Mouse (Mus musculus) lung, adult 2 months (tissue): ENCODE measurements around the gene Aldh3b3.
A peak's percentile ranks its signal among the peaks of the same experiment; 100 is the strongest.

Experiments
- CTCF ChIP-seq: fragments of 200-500 bp; IDR thresholded peaks from 2 replicates; pipeline ENCODE4 v1.5.1; 2011; ENCODE audit warnings: mild to moderate bottlenecking, low read length, control low read depth; ENCODE audit not compliant: insufficient read depth
- POLR2A ChIP-seq: fragments of 200-500 bp; IDR thresholded peaks from 2 replicates; pipeline ENCODE4 v1.6.1; 2011; ENCODE audit warnings: low read depth, mild to moderate bottlenecking, control low read depth, low read length, borderline replicate concordance; ENCODE audit errors: extremely low read depth

DNA sequence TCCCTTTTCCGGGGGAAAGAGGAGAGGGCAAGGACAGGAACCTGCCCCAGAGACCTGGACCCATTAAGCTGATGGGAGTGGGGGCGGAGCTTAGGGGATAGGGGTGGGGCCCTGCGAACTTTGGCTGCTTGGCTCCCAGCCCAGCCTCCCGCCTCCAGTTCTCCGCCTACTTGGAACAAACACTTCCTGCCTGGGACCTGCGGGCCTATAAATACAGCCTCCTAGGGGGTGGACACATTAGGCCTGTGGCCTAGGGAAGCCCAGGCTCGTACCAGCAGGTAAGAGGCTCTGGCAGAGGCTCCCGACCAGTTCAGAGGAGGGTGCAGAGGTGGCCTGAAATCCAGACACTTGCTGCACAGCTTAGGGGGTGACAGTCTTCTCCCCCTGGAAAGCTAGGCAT, 27.9 kb downstream of the Aldh3b3 start, which contains the start of gene Acy3:
- peak; percentile 97 for TF ChIP-seq POLR2A
- no peak for TF ChIP-seq CTCF
